Mouse (Mus musculus) left cerebral cortex, adult 9 months (tissue): Measurements from ENCODE around the gene Smok3b.
A peak's percentile ranks its signal among the peaks of the same experiment; 100 is the strongest.

ENCODE experiments used
- DNase-seq, 2 experiments: peaks; one replicate each; pipeline ENCODE4 v3.0.0; 2022; ENCODE audit warnings: low spot score in 2 of 2

The Smok3b gene

GRCm38 (mm10) chr5:138085421-138085911 is 64.2 kb downstream of the Smok3b start:
- peak in 1 of 2 experiments; percentile 9 for DNase-seq

- DNase-seq, result no peak
Measured at GRCm38 (mm10) chr5:138086842-138087241, 65.6 kb downstream of the Smok3b start.

GRCm38 (mm10) chr5:138088366-138088765 is 67.1 kb downstream of the Smok3b start:
- no peak for DNase-seq

GRCm38 (mm10) chr5:138089108-138089551 is 67.9 kb downstream of the Smok3b start:
- no peak for DNase-seq

GRCm38 (mm10) chr5:138090271-138090670 is 69.0 kb downstream of the Smok3b start:
- DNase-seq, result no peak

GRCm38 (mm10) chr5:138090737-138091136 is 69.5 kb downstream of the Smok3b start:
- no peak for DNase-seq

- DNase-seq, result no peak
Measured at GRCm38 (mm10) chr5:138092771-138093170, 71.5 kb downstream of the Smok3b start.

- DNase-seq, result no peak
Measured at GRCm38 (mm10) chr5:138094474-138094873, 73.2 kb downstream of the Smok3b start.
